ENCODE assay signal across 9 mouse cellular contexts in genomic region chr6:72565506-72565905, GRCm38 (mm10). TPM values are rescaled to one million over a fixed set of nuclear protein-coding genes. Genes with fewer than 3 reads are reported as not detected.
DNase-seq lines count a peak whose midpoint lies in the region; ATAC-seq and TF ChIP-seq lines count a peak whose summit lies in the region.
"Had no signal": no experiment of that assay in that cellular context is flagged by ENCODE, and none has a peak within 500 bp of the region (broad histone marks: within the 10 kb centered on the region; RNA-seq: fewer than 3 reads in every experiment).

No protein-coding gene starts in this region.

- H3K27me3 ChIP-seq in forebrain, embryonic 13.5 days = no peaks in the 10 kb centered on the region
- no peaks in the 10 kb centered on the region for H3K27me3 ChIP-seq in hindbrain, embryonic 16.5 days (replicated peaks; ENCODE audit: control insufficient read depth, insufficient read depth, low read length)
- H3K27me3 ChIP-seq in midbrain, postnatal 0 days (ENCODE audit: insufficient read depth, low read length) = no peaks in the 10 kb centered on the region
- H3K27me3 ChIP-seq: liver, embryonic 13.5 days had no signal

- no peak overlapping the region for H3K4me3 ChIP-seq in layer of hippocampus, adult 2 months
- no peak overlapping the region for H3K4me3 ChIP-seq in forebrain, embryonic 13.5 days
- H3K4me3 ChIP-seq in hindbrain, embryonic 16.5 days (ENCODE audit: low read length) = no peak overlapping the region
- H3K4me3 ChIP-seq in midbrain, postnatal 0 days (ENCODE audit: low read depth, low read length) = no peak overlapping the region
- H3K4me3 ChIP-seq: liver, embryonic 13.5 days had no signal

- no peak overlapping the region for H3K9ac ChIP-seq in forebrain, embryonic 13.5 days
- peak overlapping the region; percentile 33; the same call in 1 of the 2 replicates for H3K9ac ChIP-seq in hindbrain, embryonic 16.5 days (ENCODE audit: low read depth, low read length)
- no peak overlapping the region for H3K9ac ChIP-seq in midbrain, postnatal 0 days (replicated peaks; ENCODE audit: low read length, poor library complexity, severe bottlenecking)
- H3K9ac ChIP-seq: liver, embryonic 13.5 days had no signal

- no peak for TF ChIP-seq CTCF in layer of hippocampus, adult 2 months (conservative IDR thresholded peaks at IDR 0.05)
- no peak for TF ChIP-seq CTCF in midbrain, postnatal 0 days (IDR thresholded peaks at IDR 0.05)

- no peak for DNase-seq in layer of hippocampus, adult 2 months (ENCODE audit: low spot score in 2 of 2)
- no peak for DNase-seq in layer of hippocampus, adult 9-10 months (ENCODE audit: low spot score)
- no peak for DNase-seq in midbrain, postnatal 0 days (ENCODE audit: low spot score)
- no peak for DNase-seq in adrenal gland, postnatal 10 days
- DNase-seq in B cell, adult 2 months = no peak
- DNase-seq in cerebellum, adult 8-10 months = no peak

- H3K9me3 ChIP-seq in forebrain, embryonic 13.5 days (replicated peaks) = no peaks in the 10 kb centered on the region
- H3K9me3 ChIP-seq in hindbrain, embryonic 16.5 days (ENCODE audit: control insufficient read depth, low read length) = no peaks in the 10 kb centered on the region
- no peaks in the 10 kb centered on the region for H3K9me3 ChIP-seq in midbrain, postnatal 0 days (ENCODE audit: low read length)
- H3K9me3 ChIP-seq: liver, embryonic 13.5 days had no signal

- H3K4me1 ChIP-seq in forebrain, embryonic 13.5 days = 0 out of 2 replicates have a peak, but pooled peaks cover 2% of the 10 kb centered on the region
- H3K4me1 ChIP-seq in hindbrain, embryonic 16.5 days (ENCODE audit: control insufficient read depth, insufficient read depth, low read depth, low read length) = peaks cover 5% of the 10 kb centered on the region; the same call in 1 of the 2 replicates
- H3K4me1 ChIP-seq in midbrain, postnatal 0 days (ENCODE audit: insufficient read depth, low read length) = no peaks in the 10 kb centered on the region

- ATAC-seq in forebrain, embryonic 13.5 days = peak; percentile 17; the same call in 1 of the 2 replicates
- ATAC-seq in hindbrain, embryonic 16.5 days = peak; percentile 24; the same call in 1 of the 2 replicates
- ATAC-seq in midbrain, postnatal 0 days (ENCODE audit: low FRiP score) = peak; percentile 38

- H3K27ac ChIP-seq in layer of hippocampus, adult 2 months = peak overlapping the region; percentile 12; the same call in 1 of the 2 replicates
- no peak overlapping the region for H3K27ac ChIP-seq in forebrain, embryonic 13.5 days
- H3K27ac ChIP-seq in hindbrain, embryonic 16.5 days (ENCODE audit: low read depth, low read length) = no peak overlapping the region
- peak overlapping the region; percentile 33 for H3K27ac ChIP-seq in midbrain, postnatal 0 days (ENCODE audit: low read depth, low read length)
- H3K27ac ChIP-seq: liver, embryonic 13.5 days had no signal

- 0 out of 2 replicates have a peak, but pooled peaks cover 5% of the 10 kb centered on the region for H3K36me3 ChIP-seq in forebrain, embryonic 13.5 days (ENCODE audit: poor library complexity, severe bottlenecking)
- H3K36me3 ChIP-seq in hindbrain, embryonic 16.5 days (ENCODE audit: control insufficient read depth, insufficient read depth, low read length) = peaks cover 4% of the 10 kb centered on the region
- peaks cover 6% of the 10 kb centered on the region; the same call in 1 of the 2 replicates for H3K36me3 ChIP-seq in midbrain, postnatal 0 days (ENCODE audit: insufficient read depth, low read length)

- no peak overlapping the region for H3K4me2 ChIP-seq in forebrain, embryonic 13.5 days
- H3K4me2 ChIP-seq in hindbrain, embryonic 16.5 days (ENCODE audit: low read length) = peak overlapping the region; percentile 34; the same call in 1 of the 2 replicates
- no peak overlapping the region for H3K4me2 ChIP-seq in midbrain, postnatal 0 days (ENCODE audit: low read depth, low read length, poor library complexity, severe bottlenecking)
- H3K4me2 ChIP-seq: liver, embryonic 13.5 days had no signal

- WGBS in forebrain, embryonic 13.5 days = 71% methylated on average over 7 of the region's 7 CpGs
- 76% methylated on average over 7 of the region's 7 CpGs for WGBS in hindbrain, embryonic 16.5 days
- WGBS in midbrain, postnatal 0 days = 75% methylated on average over 7 of the region's 7 CpGs

RNA-seq across cellular contexts. Expression of gene Capg, which starts 21.3 kb away (rescaled TPM):
- 1 to 10 TPM; 2.5 to 2.8 TPM for total RNA-seq in layer of hippocampus, adult 2 months (2021)
- 4.7 and 4.8 TPM in 2 replicates for polyA plus RNA-seq in forebrain, embryonic 13.5 days (2015; fragmentation: Nextera tagmentation; extraction: Ambion mirVana)
- 9.0 and 10.2 TPM in 2 replicates for polyA plus RNA-seq in hindbrain, embryonic 16.5 days (2015; fragmentation: Nextera tagmentation; extraction: Ambion mirVana)
- 6.7 and 12.2 TPM in 2 replicates for total RNA-seq in midbrain, postnatal 0 days (2014; rRNA removed)
- polyA plus RNA-seq in midbrain, postnatal 0 days (2015; fragmentation: Nextera tagmentation; extraction: Ambion mirVana) = 6.3 and 8.0 TPM in 2 replicates
- 10 to 100 TPM; 28.1 to 33.5 TPM for total RNA-seq in adrenal gland, postnatal 10 days (2021)

RNA-seq across cellular contexts. Expression of gene Elmod3, which starts 32.7 kb away (rescaled TPM):
- 10 to 100 TPM; 25.4 to 25.8 TPM for total RNA-seq in layer of hippocampus, adult 2 months (2021)
- polyA plus RNA-seq in forebrain, embryonic 13.5 days (2015; fragmentation: Nextera tagmentation; extraction: Ambion mirVana) = 14.1 and 14.8 TPM in 2 replicates
- polyA plus RNA-seq in hindbrain, embryonic 16.5 days (2015; fragmentation: Nextera tagmentation; extraction: Ambion mirVana) = 17.3 and 18.7 TPM in 2 replicates
- 12.5 and 18.3 TPM in 2 replicates for total RNA-seq in midbrain, postnatal 0 days (2014; rRNA removed)
- 16.0 and 17.9 TPM in 2 replicates for polyA plus RNA-seq in midbrain, postnatal 0 days (2015; fragmentation: Nextera tagmentation; extraction: Ambion mirVana)
- total RNA-seq in adrenal gland, postnatal 10 days (2021) = 10 to 100 TPM; 13.3 to 15.8 TPM

RNA-seq across cellular contexts. Expression of gene Retsat, which starts 32.8 kb away (rescaled TPM):
- 10 to 100 TPM; 54.3 to 58.3 TPM for total RNA-seq in layer of hippocampus, adult 2 months (2021)
- 3.6 and 5.5 TPM in 2 replicates for polyA plus RNA-seq in forebrain, embryonic 13.5 days (2015; fragmentation: Nextera tagmentation; extraction: Ambion mirVana)
- polyA plus RNA-seq in hindbrain, embryonic 16.5 days (2015; fragmentation: Nextera tagmentation; extraction: Ambion mirVana) = 7.0 and 8.4 TPM in 2 replicates
- 4.4 and 4.5 TPM in 2 replicates for total RNA-seq in midbrain, postnatal 0 days (2014; rRNA removed)
- 6.8 and 7.5 TPM in 2 replicates for polyA plus RNA-seq in midbrain, postnatal 0 days (2015; fragmentation: Nextera tagmentation; extraction: Ambion mirVana)
- 100 to 1,000 TPM; 359 to 375 TPM for total RNA-seq in adrenal gland, postnatal 10 days (2021)

RNA-seq across cellular contexts. Expression of gene Sh2d6, which starts 44.0 kb away (rescaled TPM):
- total RNA-seq in layer of hippocampus, adult 2 months (2021) = under 1 TPM; 0.49 to 0.56 TPM
- 0.62 and 0.89 TPM in 2 replicates for polyA plus RNA-seq in forebrain, embryonic 13.5 days (2015; fragmentation: Nextera tagmentation; extraction: Ambion mirVana)
- polyA plus RNA-seq in hindbrain, embryonic 16.5 days (2015; fragmentation: Nextera tagmentation; extraction: Ambion mirVana) = 0.29 and 0.36 TPM in 2 replicates
- total RNA-seq in midbrain, postnatal 0 days (2014; rRNA removed) = 0.28 TPM in 1 of 2 replicates, not detected in the other
- 0.25 and 0.48 TPM in 2 replicates for polyA plus RNA-seq in midbrain, postnatal 0 days (2015; fragmentation: Nextera tagmentation; extraction: Ambion mirVana)
- under 1 TPM; 0.27 to 0.48 TPM for total RNA-seq in adrenal gland, postnatal 10 days (2021)
- polyA plus RNA-seq: liver, embryonic 13.5 days had no signal

RNA-seq across cellular contexts. Expression of gene Tgoln1, which starts 51.3 kb away (rescaled TPM):
- total RNA-seq in layer of hippocampus, adult 2 months (2021) = 10 to 100 TPM; 87.9 to 88.2 TPM
- 28.8 and 32.0 TPM in 2 replicates for polyA plus RNA-seq in forebrain, embryonic 13.5 days (2015; fragmentation: Nextera tagmentation; extraction: Ambion mirVana)
- 35.6 and 38.9 TPM in 2 replicates for polyA plus RNA-seq in hindbrain, embryonic 16.5 days (2015; fragmentation: Nextera tagmentation; extraction: Ambion mirVana)
- 34.2 and 36.2 TPM in 2 replicates for total RNA-seq in midbrain, postnatal 0 days (2014; rRNA removed)
- polyA plus RNA-seq in midbrain, postnatal 0 days (2015; fragmentation: Nextera tagmentation; extraction: Ambion mirVana) = 37.7 and 39.2 TPM in 2 replicates
- 100 to 1,000 TPM in 1 of 2 experiments, 10 to 100 TPM in 1; 92.7 to 121 TPM for total RNA-seq in adrenal gland, postnatal 10 days (2021)

Comparison
In these comparisons a context has a peak if more than half of its experiments do, and no peak if none do; other contexts are left out.
1. H3K27ac ChIP-seq: peak in layer of hippocampus, adult 2 months (single experiment) and midbrain, postnatal 0 days (single experiment); none in forebrain, embryonic 13.5 days (single experiment) and hindbrain, embryonic 16.5 days (single experiment).
2. RNA of gene Retsat, which starts 32.8 kb away (total RNA-seq): 359 to 375 TPM in adrenal gland, postnatal 10 days and 54.3 to 58.3 TPM in layer of hippocampus, adult 2 months; 4.4 to 4.5 TPM in midbrain, postnatal 0 days; every median in the first group is over 10 times any median in the second.
3. Peak in every context shown above with its lines, with median percentiles within 50 percentile points of each other: ATAC-seq.